Mouse (Mus musculus): ENCODE results near the gene Gm4181.
"Not testable (repeated sequence)": the region's sequence is repeated elsewhere in the genome, so short reads cannot be mapped to it uniquely, and the experiment has no call there.

DNA sequence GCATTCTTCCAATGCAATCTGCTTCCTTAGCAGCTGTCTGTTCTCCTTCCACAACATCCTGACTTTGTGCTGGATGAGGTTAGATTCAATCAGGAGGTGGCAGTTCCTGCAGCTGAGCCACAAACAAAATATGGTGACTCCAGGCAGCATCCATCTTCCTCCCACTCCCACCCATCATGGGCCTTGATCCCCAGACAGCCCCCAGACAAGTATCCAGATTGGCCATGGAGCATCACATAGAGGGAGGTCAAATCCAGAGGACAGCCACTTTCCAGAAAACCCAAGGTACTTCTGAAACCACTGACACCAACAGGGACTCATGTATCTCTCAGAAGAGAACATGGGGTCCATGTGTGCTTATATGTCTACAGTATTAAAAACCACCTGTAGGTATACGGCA, 3.0 kb downstream of the Gm4181 start:
- not testable (repeated sequence) for TF ChIP-seq CTCF, EP300 (IDR thresholded peaks at IDR 0.05; ENCODE audit: low read depth)

Data from liver, postnatal 0 days (tissue).